Mouse (Mus musculus) urinary bladder, adult 2 months (tissue): Measurements from ENCODE around the gene Selenbp1. TPM values are rescaled to one million over a fixed set of nuclear protein-coding genes. Genes with fewer than 3 reads are reported as not detected.
"Not testable (repeated sequence)": the region's sequence is repeated elsewhere in the genome, so short reads cannot be mapped to it uniquely, and the experiment has no call there.

Experiments
- DNase-seq: peaks from one replicate; pipeline ENCODE4 v3.0.0; 2022; ENCODE audit warnings: low spot score
- polyA plus RNA-seq: library from polyadenylated mRNA; depleted of rRNA; stranded (reverse); fragments of >200 nt; gene quantifications from 2 replicates; pipeline ENCODE4 v1.2.3, GENCODE M21; 2012; rRNA removed

The Selenbp1 gene
- polyA plus RNA-seq = 83.1 and 85.8 TPM in 2 replicates

DNA sequence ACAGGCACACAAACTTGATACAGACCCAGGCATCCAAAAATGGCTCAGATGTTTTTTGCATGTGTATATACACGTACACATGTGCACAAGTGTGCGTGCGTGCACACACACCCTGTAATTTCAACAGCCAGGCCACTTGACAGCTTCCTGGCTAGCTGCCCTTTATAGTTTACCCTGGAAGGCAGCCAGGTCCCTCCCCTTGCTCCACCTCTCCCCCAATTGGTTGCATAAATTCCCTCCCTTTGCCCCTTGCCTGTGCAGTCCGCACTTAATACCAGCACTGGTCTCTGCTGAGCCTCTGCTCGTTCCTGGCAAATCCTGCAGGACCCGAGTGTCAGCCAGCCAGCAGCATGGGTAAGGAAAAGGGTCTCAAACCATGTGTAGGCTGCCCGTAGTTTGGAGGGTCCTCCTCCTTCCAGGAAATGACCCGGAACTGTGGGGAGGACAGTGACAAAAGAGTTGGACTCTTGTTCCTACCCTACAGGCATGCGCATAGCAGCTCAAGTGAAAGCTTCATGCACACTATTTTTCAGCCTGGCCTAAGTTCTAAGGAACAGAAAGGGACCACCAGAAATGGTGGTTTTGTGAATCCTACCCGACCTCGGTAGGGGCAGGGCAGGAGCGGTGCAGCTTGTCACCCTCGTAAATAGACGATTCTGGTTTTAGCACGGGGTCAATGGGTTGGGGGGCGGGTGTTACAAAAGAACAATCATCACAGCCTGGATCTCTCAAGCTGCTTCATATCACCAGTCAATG is at the start of gene Selenbp1:
Gene Selenbp1 (plus strand): TSS at position 248 of the 756 bp plus-strand sequence.
- peak; percentile 81 for DNase-seq

DNA sequence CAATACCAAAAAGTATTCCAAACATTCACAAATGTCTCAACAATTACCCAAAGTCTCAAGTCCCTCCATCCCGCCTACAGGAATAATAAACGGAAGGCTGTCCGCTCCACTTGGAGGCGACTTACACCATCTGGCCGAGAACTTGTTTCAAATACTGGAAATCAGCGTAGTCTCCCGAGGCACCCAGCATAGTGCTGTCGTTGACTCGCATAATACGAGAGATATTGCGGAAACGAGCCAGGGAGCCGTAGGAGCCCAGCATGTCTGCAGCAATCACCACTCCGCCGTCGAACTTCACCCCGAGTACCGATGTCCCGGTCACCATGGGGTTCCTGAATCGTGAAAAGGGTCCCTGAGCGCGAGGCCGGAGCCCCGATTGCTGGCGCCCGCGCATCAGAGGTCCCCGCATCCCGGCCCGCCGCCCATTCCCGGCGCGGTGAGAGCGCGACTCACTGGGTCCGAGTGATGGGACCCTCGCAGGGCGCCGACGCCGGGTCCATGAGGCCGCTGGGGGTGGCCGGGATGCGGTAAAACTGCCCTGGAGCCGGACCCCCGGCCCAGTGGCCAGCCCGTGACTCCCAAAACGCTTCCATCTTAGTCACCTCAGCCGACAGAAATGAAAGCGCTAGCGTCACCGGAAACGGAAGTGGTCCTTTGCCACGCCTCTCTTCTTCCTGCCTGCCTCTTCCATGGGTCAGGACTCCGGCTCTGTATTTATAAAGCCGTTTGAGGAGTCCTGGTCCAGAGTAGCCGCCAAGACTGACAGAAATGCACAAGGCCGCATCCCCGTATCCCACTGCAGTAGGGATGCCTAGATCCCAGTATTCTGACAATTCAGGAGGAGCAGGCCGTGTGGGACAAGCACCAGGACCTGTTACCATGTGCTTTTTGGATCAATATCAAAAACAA is 46.3 kb upstream of the Selenbp1 start, which contains the start of gene Psmb4:
Gene Psmb4 (minus strand): TSS at position 646 of the 909 bp plus-strand sequence.
- DNase-seq = peak; percentile 53

DNA sequence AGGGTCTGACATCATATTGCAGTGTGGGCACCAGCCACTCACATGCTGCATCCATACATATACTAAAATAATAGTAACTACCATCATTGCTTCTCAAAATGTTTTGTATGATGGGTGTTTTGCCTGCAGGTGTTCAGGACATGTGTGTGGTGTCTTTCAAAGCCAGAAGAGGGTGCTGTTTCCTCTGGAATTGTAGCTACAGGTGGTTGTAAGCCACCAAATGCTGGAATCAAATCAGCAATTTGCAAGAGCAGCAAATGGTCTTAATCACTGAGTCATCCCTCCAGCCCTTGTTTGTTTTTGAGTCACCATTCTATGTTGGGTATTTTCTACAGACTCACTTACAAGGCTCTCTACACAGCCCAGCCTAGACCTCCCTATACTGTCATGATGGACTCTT is 44.3 kb upstream of the Selenbp1 start:
- no peak for DNase-seq

DNA sequence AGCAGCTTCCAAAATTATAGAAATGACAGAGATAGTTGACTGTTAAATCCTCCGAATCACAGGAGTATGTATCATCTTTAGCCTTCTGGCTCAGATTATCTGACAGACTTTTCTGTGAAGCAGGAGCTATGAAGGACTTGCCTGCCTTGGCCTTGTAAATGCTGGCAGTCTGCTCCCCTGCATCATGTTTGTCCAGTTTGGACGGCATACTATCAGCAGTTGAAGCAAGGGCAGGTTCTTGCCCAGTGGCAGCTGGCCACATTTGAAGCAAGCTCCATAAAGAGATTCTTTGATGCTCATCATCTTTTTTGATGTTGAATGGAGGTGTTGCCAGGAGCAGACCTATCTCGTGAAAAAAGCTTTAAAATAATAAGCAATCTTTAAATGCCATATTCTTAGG is 38.8 kb upstream of the Selenbp1 start:
- DNase-seq = no peak

DNA sequence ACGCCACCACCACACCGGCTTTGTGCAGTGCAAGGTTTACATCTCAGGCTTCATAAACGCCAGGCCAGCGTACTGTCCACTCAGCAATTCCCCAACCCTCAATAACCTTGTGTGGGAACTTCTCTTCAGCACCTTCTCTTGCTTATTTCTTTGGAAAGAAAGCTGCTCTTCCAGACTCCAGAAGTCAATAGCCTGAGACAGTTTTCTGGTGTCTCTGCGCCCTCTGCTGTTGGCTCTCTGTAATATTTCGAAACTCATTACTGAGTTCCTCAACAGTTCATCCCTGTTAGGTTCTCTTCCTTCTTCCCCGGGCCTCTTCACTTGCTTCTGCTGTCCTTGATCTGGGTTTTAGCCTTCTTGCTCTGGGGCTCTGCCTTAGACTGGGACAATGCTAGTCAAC is 30.1 kb upstream of the Selenbp1 start:
- no peak for DNase-seq

DNA sequence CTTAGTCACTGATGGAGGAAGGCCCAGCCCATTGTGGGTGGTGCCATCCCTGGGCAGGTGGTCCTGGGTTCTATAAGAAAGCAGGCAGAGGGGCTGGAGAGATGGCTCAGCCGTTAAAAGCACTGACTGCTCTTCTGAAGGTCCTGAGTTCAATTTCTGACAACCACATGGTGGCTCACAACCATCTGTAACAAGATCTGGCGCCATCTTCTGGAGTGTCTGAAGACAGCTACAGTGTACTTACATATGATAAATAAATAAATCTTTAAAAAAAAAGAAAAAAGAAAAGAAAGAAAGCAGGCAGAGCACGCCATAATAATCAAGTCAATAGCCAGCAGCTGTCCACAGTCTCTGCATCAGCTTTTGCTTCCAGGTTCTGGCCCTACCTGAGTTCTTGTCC is 28.1 kb upstream of the Selenbp1 start:
- not testable (repeated sequence) for DNase-seq

DNA sequence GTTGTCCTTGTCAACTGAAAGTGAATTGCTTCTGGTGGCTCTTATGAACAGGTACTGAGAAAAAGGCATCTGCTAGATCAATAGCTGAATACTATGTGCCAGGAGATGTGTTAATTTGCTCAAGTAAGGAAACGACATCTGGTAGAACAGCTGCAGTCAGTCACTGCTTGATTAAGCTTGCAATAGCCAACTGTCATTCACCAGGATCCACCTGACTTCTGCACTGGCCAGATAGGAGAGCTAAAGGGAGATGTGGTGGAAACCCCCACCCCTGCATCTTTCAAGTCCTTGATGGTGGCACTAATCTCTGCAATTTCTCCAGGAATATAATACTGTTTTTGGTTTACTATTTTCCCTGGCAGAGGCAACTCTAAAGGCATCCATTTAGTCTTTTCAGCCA is 26.4 kb upstream of the Selenbp1 start:
- DNase-seq = no peak

DNA sequence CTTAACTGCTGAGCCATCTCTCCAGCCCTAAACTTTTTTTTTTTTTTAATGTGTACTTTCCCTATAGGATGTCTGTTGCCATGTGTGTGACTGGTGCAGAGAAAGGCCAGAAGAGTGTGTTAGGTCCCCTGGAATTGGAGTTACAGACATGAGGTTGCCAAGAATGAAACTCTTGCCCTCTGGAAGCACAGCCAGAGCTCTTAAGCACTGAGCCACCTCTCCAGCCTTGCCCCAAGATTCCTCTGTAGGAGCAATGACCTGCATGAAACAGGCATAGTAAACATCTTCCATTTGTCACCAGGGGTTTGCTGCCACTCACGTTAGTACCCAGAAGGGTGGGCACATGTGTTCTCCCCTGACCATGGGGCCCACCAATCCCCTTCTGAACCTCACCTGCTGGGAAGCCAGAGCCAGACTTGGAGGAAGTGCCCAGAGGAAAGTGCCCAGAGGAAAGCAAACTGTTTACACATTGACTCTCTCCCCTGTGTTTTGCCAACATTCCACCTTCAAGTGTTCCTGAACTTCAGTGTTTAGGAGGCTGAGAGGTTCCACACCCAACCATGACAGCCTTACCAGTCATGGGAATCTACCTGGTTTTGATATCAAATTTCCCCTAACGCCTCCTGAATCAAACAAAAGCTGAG is 21.7 kb upstream of the Selenbp1 start:
- DNase-seq = no peak

DNA sequence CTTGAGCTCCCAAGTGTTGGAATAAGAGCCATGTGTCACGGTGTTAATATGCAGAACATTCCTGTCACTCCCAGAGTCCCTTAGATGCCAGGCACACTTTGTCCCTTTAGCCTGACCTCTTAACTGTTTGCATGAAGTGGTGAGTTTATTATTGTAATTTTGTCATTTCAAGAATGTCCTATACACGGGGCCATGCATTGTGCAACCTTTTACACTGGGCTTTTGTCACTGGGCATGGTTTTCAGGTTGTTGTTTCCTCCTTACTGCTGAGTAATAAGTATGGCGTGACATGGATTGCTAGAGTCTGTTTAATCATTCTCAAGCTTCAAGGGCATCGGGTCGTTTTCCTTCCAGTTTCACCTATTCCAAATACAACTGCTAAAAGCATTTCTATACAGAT is 19.1 kb upstream of the Selenbp1 start:
- no peak for DNase-seq

DNA sequence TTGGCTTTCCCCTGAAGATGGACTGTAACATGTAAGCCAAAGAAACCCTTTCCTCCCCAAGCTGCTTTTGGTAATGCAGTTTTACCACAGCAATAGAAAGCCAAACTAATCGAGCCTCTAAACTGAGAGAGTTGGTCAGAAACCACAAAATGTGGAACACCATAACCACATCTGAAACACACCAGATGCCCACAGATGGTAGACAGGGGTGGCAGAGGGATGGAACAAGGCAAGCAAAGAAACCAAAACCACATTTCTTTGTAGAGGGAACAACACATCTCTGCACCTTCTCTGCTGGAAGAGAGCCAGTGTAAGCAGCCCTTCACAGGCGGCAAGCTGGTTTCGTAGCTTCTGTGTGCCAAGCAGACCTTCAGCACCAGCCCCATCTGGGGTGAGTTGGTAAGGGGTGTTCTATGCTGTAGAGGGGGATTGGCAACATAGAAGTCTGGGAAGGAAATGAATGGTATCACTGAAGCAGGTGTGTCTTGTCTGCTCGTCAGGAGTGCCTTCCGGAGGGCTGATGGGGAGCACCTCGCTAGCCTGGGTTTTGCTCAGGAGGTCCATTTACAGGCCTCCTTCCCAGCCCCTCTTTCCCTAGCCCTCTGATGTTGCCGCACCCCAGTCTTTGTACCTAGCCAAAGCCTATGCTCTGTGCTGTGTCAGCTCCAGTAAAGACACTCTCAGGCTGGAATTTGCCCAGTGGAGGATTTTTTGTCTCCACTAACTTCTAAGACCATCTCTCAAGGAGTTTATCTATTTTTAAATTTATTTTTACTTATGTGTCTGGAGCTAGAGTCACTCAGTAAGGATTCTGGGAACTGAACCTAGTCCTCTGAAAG is 16.7 kb upstream of the Selenbp1 start:
- DNase-seq = no peak

DNA sequence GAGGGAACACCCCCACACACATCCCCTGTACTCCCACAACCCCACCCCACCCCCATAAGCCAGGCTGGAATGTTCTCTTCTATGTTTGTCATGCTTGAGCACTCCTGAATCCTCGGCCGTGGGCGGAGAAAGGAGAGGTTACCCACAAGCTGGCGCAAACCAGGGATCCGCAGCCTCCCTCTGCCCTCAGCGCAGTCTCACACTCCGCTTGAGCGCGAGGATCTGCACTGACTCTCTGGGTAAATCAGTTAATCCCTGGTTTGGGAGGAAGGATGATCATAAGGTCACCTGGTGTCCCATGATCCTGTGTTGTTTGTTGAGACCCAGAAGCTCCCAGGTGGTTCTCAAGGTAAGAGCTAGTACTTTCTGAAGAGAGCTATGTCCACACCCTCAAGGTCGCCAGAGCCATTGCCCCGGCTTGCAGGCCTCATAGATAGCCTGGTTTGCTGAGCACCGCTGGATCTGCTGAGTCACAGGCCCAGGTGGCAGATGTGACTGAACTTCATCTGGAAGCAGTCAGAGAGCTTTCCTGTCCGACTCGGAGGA is 15.0 kb upstream of the Selenbp1 start:
- DNase-seq = no peak

DNA sequence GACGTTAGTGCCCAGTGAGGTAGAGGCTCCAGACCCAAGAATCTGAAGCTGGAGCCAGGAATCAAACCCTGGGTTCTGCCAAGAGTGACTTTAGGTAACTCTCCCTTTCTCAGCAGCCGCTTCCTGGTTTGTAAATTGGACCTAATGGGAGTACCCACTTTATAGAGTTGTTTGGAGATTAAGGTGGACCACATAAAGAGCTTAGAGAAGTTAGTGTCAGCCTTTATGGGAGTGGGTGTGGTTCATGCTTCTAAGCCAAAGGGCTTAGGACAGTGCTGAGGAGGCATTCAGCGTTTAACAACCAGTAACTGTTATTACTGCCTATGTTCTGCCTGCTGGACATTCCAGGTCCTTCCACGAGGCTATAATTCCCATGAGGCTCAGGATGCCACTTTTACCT is 14.0 kb upstream of the Selenbp1 start:
- no peak for DNase-seq

DNA sequence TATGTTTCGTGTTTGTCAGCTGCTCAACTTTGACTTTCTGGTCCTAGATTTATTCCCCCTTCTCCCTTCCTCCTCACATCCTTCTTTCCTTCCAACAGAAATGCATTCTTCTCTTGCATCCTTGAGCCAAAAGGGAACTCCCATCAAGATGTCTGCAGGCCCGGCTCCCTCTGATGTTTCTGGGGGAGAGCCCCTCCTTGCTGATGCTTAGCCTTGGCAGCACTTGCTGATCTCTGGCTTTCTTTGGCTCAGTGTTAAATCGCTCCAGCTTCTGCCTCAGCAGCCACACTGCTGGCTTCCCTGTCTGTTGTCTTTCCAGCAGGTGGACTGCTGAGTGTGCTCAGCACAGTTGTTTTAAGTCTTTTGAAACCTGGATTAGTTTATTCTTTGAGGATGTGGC is 11.8 kb upstream of the Selenbp1 start:
- no peak for DNase-seq

DNA sequence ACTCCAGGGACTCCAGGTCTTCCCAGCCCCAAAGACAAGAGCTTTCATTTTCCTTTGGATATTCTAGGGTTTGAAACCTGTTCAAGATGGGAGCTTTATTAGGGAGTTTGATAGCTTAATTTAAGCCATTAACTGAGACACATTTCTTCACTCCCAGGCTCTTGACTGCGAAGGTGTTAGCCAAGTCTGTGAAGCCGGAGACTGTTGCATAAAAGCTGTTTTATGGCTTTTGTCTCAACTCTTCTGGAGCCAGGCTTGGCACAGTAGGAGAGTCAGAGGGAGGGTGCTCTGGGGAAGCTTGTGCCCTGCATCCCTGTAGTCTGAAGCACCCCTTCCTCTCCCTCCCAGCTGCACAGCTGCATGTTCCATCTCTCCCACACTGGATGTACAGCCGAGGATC is 10.5 kb upstream of the Selenbp1 start:
- DNase-seq = no peak

DNA sequence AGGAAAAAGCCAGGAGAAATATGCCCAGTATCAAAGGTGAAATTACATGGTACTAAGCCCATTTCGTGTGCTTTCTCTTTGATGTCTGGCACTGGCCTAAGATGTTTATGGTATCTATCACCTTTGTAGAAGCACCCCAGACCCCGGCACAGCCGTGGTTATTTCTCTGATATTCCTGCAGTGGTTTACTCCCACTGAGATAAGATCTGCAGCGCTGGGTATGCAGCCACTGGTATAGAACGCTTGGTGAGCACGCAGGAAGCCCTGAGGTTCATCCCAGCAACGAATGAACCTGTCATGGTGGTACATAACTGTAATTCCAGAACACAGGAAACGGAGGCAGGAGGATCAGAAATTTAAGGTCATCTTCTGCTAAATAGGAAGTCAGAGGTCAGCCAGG is 8.2 kb upstream of the Selenbp1 start:
- no peak for DNase-seq

DNA sequence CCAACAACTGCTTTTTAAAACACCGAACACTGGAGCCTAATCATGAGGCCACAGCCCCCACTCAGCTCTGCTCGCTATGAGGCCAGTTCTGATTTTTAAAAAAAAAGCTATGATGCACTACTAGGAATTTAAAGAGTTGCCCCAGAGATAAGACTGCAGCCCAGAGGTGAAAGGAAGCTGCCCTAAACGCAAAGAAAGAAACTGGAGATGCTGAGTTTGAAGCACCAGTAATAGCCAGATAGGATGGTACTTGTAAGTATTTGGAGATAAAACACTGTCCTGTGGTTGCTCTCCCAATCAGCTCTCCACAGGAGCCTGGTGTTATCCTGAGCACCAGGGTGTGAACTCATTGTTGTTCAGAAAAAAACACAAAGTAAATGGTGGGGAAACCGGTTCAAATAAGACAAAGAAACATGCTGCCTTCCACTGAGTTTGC is 6.5 kb upstream of the Selenbp1 start:
- DNase-seq = not testable (repeated sequence)

DNA sequence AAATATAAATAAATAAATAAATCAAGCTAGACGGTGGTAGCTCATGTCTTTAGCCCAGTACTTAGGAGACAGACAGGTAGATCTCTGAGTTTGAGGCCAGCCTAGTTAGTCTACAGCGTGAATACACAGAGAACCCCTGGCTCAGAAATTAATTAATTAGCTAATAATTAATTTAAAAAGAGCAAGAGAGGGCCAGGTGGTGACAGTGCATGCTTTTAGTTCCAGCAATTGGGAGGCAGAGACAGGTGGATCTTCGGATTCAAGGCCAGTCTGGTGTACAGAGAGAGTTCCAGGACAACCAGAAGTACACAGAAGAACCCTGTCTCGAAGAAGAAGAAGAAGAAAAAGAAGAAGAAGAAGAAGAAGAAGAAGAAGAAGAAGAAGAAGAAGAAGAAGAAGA is 3.9 kb upstream of the Selenbp1 start:
- DNase-seq = not testable (repeated sequence)

DNA sequence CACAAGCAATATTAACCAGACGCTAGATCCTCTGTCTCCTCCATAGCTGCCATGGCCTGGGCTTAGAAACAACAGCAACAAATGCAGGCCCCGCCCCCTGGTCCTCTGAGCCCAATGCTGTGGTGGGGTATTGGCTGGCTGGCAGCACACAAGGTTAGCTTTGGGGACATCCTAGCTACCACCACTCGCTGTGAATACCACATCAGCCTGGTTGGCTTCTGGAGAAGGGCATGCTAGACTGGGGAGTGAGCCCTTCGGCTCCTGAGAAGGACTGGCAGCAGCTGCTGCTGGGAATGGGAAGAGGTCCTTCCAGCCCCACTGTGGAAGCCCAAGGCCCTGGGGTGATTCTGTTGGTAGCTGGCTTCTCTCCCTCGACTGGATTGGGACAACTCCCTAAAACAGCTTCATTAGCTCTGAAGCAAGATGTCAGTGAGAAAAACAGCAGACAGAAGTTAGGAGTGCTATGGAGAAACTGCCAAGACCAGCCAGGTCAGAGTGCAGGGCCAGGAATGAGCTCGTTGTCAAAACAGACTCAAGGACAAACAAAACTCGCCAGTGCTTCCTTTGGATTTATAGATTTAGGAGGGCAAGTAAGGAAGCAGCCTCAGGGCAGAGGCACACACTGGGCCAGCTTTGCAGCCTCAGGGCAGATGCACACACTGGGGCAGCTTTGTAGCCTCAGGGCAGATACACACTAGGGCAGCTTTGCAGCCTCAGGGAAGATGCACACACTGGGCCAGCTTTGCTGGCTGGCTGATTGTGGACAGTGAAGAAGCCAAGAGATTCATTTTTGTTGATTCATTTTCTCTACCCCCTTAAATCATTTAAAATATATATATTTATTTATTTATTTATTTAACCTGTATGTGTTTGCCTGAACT is 2.2 kb upstream of the Selenbp1 start:
- not testable (repeated sequence) for DNase-seq

DNA sequence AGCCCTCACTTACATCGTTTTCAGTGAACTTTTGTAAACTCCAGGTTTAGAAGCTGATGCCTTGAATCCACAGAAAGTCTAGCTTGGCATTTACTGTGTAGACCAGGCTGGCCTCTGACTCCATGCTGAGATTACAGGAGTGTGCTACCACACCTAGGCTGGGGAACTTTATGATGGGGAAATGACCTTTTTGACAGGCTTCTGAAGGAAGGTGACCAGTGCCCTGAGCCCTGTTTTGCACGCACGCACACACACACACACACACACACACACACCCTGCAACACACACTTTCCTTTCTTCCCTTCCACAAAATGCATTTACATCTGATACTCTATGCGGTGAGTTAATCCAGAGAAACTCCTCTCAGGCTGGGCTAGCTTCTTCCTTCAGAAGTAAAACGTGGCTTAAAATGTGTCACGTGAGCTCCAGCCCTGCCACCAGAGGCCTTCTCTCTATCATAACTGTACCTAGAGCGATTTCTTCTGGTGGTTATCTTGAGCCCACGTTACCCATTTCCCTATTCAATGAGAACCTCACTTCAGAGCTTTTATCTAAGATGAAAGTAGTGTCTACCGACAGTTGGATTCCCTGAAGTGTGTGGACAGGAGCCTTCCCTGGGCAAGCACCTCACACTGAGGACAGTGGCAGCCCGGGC is 1.3 kb upstream of the Selenbp1 start:
- not testable (repeated sequence) for DNase-seq
